Mouse (Mus musculus): ENCODE data around the gene Kif1c.

DNA sequence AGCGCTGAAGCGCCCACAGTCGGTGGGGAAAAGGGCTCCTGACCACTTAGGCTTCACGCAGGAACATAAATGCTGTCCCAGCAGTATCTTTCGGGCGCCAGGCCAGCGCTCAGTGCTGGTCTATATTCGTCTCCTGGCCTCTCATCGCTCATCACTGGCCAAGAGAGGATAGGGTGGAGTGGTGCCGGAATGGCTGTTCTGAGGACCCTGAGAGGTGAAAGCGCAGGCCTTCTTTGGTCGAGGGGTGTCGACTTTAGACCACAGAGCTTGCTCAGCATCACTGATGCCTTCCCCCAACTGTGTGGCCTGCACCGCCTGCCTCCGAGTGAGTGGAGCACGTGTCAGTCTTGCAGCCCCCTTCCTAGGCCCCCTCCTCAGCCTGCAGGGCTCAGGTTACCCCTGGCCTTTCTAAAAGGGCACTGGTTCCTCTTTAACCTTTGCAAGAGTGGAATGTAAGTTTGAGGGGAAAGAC, 43.9 kb upstream of the Kif1c start:
- no peak for TF ChIP-seq CTCF (IDR thresholded peaks at IDR 0.05; ENCODE audit: insufficient read depth, low read length)
- no peak for TF ChIP-seq POLR2A (IDR thresholded peaks at IDR 0.05; ENCODE audit: borderline replicate concordance, extremely low read depth, low read depth, low read length)
